Mouse (Mus musculus): ENCODE results near the gene Slc35e3. TPM values are rescaled to one million over a fixed set of nuclear protein-coding genes. Genes with fewer than 3 reads are reported as not detected.
A peak's percentile ranks its signal among the peaks of the same experiment; 100 is the strongest.

Slc35e3 gene
- total and polyA plus RNA-seq, 2 experiments from 2014 or later = 23.9 to 24.9 TPM

- Histone ChIP-seq H3K27ac (no peak overlapping the region), H3K9ac (replicated peaks; ENCODE audit: low read length) (no peak overlapping the region), H3K4me3 (ENCODE audit: low read length) (no peak overlapping the region), H3K4me1 (ENCODE audit: insufficient read depth, low read length) (peaks cover 5% of the 10 kb centered on the region; the same call in 1 of the 2 replicates), H3K9me3 (ENCODE audit: low read length) (no peaks in the 10 kb centered on the region), H3K27me3 (ENCODE audit: insufficient read depth, low read length) (no peaks in the 10 kb centered on the region), H3K36me3 (ENCODE audit: insufficient read depth, low read length) (no peaks in the 10 kb centered on the region), H3K4me2 (ENCODE audit: low read depth, low read length) (no peak overlapping the region)
- no peak for ATAC-seq
- 94% methylated on average over 8 of the region's 8 CpGs for WGBS
- TF ChIP-seq CTCF (IDR thresholded peaks at IDR 0.05; ENCODE audit: low read depth) = no peak
- DNase-seq (ENCODE audit: low spot score) = no peak
These were observed 32.7 kb downstream of the Slc35e3 start for GRCm38 (mm10) chr10:117713466-117713865.

GRCm38 (mm10) chr10:117712871-117713270 is 33.3 kb downstream of the Slc35e3 start:
- TF ChIP-seq CTCF (IDR thresholded peaks at IDR 0.05; ENCODE audit: low read depth) = no peak
- ATAC-seq (no peak), DNase-seq (ENCODE audit: low spot score) (no peak)
- Histone ChIP-seq H3K36me3 (ENCODE audit: insufficient read depth, low read length) (no peaks in the 10 kb centered on the region), H3K4me3 (ENCODE audit: low read length) (no peak overlapping the region), H3K4me1 (ENCODE audit: insufficient read depth, low read length) (peaks cover 5% of the 10 kb centered on the region; the same call in 1 of the 2 replicates), H3K27me3 (ENCODE audit: insufficient read depth, low read length) (no peaks in the 10 kb centered on the region), H3K4me2 (ENCODE audit: low read depth, low read length) (no peak overlapping the region), H3K27ac (no peak overlapping the region), H3K9me3 (ENCODE audit: low read length) (no peaks in the 10 kb centered on the region), H3K9ac (replicated peaks; ENCODE audit: low read length) (no peak overlapping the region)
- 91% methylated on average over 9 of the region's 9 CpGs for WGBS

- no peak for DNase-seq (ENCODE audit: low spot score)
- no peaks in the 10 kb centered on the region for H3K9me3 ChIP-seq (ENCODE audit: low read length)
- H3K27ac ChIP-seq = no peak overlapping the region
- H3K4me3 ChIP-seq (ENCODE audit: low read length) = no peak overlapping the region
- ATAC-seq = no peak
- H3K36me3 ChIP-seq (ENCODE audit: insufficient read depth, low read length) = peaks cover 5% of the 10 kb centered on the region; the same call in 1 of the 2 replicates
- no peaks in the 10 kb centered on the region for H3K27me3 ChIP-seq (ENCODE audit: insufficient read depth, low read length)
- H3K4me2 ChIP-seq (ENCODE audit: low read depth, low read length) = no peak overlapping the region
- WGBS = 93% methylated on average over 9 of the region's 9 CpGs
- H3K9ac ChIP-seq (replicated peaks; ENCODE audit: low read length) = no peak overlapping the region
- no peak for TF ChIP-seq CTCF (IDR thresholded peaks at IDR 0.05; ENCODE audit: low read depth)
- peaks cover 5% of the 10 kb centered on the region; the same call in 1 of the 2 replicates for H3K4me1 ChIP-seq (ENCODE audit: insufficient read depth, low read length)
These were observed 33.9 kb downstream of the Slc35e3 start for GRCm38 (mm10) chr10:117712191-117712754.

- WGBS = 73% methylated on average over 5 of the region's 5 CpGs
- no peaks in the 10 kb centered on the region for H3K27me3 ChIP-seq (ENCODE audit: insufficient read depth, low read length)
These were observed 34.8 kb downstream of the Slc35e3 start for GRCm38 (mm10) chr10:117711408-117711807.

GRCm38 (mm10) chr10:117710604-117711141 is 35.5 kb downstream of the Slc35e3 start, which contains the start of gene Mdm2:
Mdm2 (minus strand) TSS chr10:117710758.
- Histone ChIP-seq H3K4me1 (ENCODE audit: insufficient read depth, low read length) (peaks cover 5% of the 10 kb centered on the region; the same call in 1 of the 2 replicates), H3K27me3 (ENCODE audit: insufficient read depth, low read length) (no peaks in the 10 kb centered on the region), H3K4me3 (ENCODE audit: low read length) (peak within 1 kb of the TSS; percentile 97), H3K9me3 (ENCODE audit: low read length) (no peaks in the 10 kb centered on the region), H3K9ac (replicated peaks; ENCODE audit: low read length) (peak within 1 kb of the TSS; percentile 100), H3K27ac (peak within 1 kb of the TSS; percentile 99), H3K4me2 (ENCODE audit: low read depth, low read length) (peak within 1 kb of the TSS; percentile 81), H3K36me3 (ENCODE audit: insufficient read depth, low read length) (peaks cover 6% of the 10 kb centered on the region; the same call in 1 of the 2 replicates)
- WGBS = 3% methylated on average over 46 of the region's 52 CpGs
- ATAC-seq (peak; percentile 95), DNase-seq (ENCODE audit: low spot score) (peak; percentile 97)
- peak; percentile 73 for TF ChIP-seq CTCF (IDR thresholded peaks at IDR 0.05; ENCODE audit: low read depth)

More at GRCm38 (mm10) chr10:117711408-117711807, 34.8 kb downstream of the Slc35e3 start:
- no peak for TF ChIP-seq CTCF (IDR thresholded peaks at IDR 0.05; ENCODE audit: low read depth)
- H3K4me2 ChIP-seq (ENCODE audit: low read depth, low read length) = peak overlapping the region; percentile 76
- no peak overlapping the region for H3K27ac ChIP-seq
- H3K36me3 ChIP-seq (ENCODE audit: insufficient read depth, low read length) = peaks cover 6% of the 10 kb centered on the region; the same call in 1 of the 2 replicates
- no peaks in the 10 kb centered on the region for H3K9me3 ChIP-seq (ENCODE audit: low read length)
- H3K4me3 ChIP-seq (ENCODE audit: low read length) = peak overlapping the region; percentile 97
- H3K9ac ChIP-seq (replicated peaks; ENCODE audit: low read length) = peak overlapping the region; percentile 100; the same call in 1 of the 2 replicates
- ATAC-seq = no peak
- peaks cover 5% of the 10 kb centered on the region; the same call in 1 of the 2 replicates for H3K4me1 ChIP-seq (ENCODE audit: insufficient read depth, low read length)
- no peak for DNase-seq (ENCODE audit: low spot score)

- H3K4me3 ChIP-seq (ENCODE audit: low read length) = peak overlapping the region; percentile 97
- H3K4me2 ChIP-seq (ENCODE audit: low read depth, low read length) = peak overlapping the region; percentile 81
- H3K27me3 ChIP-seq (ENCODE audit: insufficient read depth, low read length) = no peaks in the 10 kb centered on the region
- peak overlapping the region; percentile 100 for H3K9ac ChIP-seq (replicated peaks; ENCODE audit: low read length)
- TF ChIP-seq CTCF (IDR thresholded peaks at IDR 0.05; ENCODE audit: low read depth) = no peak
- no peaks in the 10 kb centered on the region for H3K9me3 ChIP-seq (ENCODE audit: low read length)
- peaks cover 6% of the 10 kb centered on the region; the same call in 1 of the 2 replicates for H3K36me3 ChIP-seq (ENCODE audit: insufficient read depth, low read length)
- peak overlapping the region; percentile 99 for H3K27ac ChIP-seq
- ATAC-seq (peak; percentile 79), DNase-seq (ENCODE audit: low spot score) (peak; percentile 87)
- 1% methylated on average over 66 of the region's 71 CpGs for WGBS
- peaks cover 5% of the 10 kb centered on the region; the same call in 1 of the 2 replicates for H3K4me1 ChIP-seq (ENCODE audit: insufficient read depth, low read length)
These were observed 36.1 kb downstream of the Slc35e3 start for GRCm38 (mm10) chr10:117709930-117710603.

All from hindbrain, postnatal 0 days (tissue).